Mouse (Mus musculus): Measurements from ENCODE around the gene Rcbtb1. TPM values are rescaled to one million over a fixed set of nuclear protein-coding genes. Genes with fewer than 3 reads are reported as not detected.
"Not testable (repeated sequence)": the region's sequence is repeated elsewhere in the genome, so short reads cannot be mapped to it uniquely, and the experiment has no call there.

The Rcbtb1 gene
- total and polyA plus RNA-seq, 3 experiments, result 1.8 to 12.0 (median 9.4) TPM

DNA sequence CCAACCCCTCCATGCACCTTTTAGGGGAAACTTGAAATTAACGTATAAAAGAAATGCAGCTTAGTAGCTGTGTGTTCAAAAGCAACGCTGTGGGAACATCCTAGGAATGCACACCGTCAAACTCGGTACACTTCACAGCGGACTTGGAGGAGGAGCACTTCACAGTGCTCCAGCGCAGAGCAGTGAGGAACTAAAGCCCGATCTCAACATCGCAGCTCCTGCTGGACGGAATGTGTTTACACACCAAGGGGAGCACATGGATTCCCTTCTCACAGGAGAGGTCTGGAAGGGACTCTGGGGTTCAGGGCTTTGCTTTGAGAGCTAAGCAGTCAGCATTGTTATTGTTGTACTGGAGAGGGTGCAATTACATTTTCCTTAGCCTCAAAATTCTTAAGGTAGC is 32.6 kb downstream of the Rcbtb1 start:
- Histone ChIP-seq H3K4me3 (ENCODE audit: low read depth, low read length) (no peak overlapping the region), H3K9me3 (replicated peaks) (no peaks in the 10 kb centered on the region), H3K36me3 (replicated peaks) (peaks cover 11% of the 10 kb centered on the region), H3K4me1 (ENCODE audit: insufficient read depth, low read depth, low read length) (no peaks in the 10 kb centered on the region), H3K27me3 (ENCODE audit: insufficient read depth, low read length) (no peaks in the 10 kb centered on the region)
- no peak for ATAC-seq (ENCODE audit: extremely low read depth, insufficient number of reproducible peaks, low FRiP score, poor library complexity, severe bottlenecking)
- TF ChIP-seq TAL1 (conservative IDR thresholded peaks at IDR 0.05; ENCODE audit: low read depth, low read length), result no peak
- no peak for DNase-seq (ENCODE audit: low spot score)

DNA sequence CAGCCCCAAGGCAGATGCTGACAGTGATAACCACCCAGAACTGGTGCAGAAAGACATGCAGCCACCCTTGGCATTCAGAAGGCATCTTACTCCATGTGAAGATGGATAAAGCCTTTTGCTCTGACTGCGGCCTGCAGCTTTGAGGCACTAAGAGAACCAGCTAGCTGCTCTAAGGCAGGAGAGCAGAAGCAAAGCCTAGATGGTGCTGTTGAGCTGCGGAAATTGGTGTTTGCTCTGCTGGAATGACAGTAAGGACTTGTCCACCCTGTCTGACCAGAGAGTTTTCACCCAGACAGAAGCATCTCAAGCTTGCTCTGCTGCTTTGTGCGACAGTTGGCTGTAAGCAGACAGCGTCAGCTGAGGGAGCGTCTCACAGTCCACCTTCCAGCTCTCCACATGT is 49.3 kb downstream of the Rcbtb1 start:
- H3K27me3 ChIP-seq (ENCODE audit: insufficient read depth, low read length); H3K36me3 ChIP-seq (replicated peaks); DNase-seq (ENCODE audit: low spot score); H3K4me3 ChIP-seq (ENCODE audit: low read depth, low read length); H3K4me1 ChIP-seq (ENCODE audit: insufficient read depth, low read depth, low read length); ATAC-seq (ENCODE audit: extremely low read depth, insufficient number of reproducible peaks, low FRiP score, poor library complexity, severe bottlenecking); H3K9me3 ChIP-seq (replicated peaks): not testable (repeated sequence)

DNA sequence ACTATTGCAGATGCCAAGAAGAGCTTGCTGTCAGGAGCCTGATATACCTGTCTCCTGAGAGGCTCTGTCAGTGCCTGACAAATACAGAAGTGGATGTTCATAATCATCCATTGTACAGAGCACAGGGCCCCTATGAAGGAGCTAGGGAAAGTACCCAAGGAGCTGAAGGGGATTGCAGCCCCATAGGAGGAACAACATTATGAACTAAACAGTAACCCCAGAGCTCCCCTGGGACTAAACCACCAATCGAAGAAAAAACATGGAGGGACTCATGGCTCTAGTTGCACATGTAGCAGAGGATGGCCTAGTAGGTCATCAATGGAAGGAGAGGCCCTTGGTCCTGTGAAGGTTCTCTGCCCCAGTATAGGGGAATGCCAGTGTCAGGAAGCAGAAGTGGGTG is 54.9 kb downstream of the Rcbtb1 start:
- H3K36me3 ChIP-seq (replicated peaks); H3K27me3 ChIP-seq (ENCODE audit: insufficient read depth, low read length); H3K4me1 ChIP-seq (ENCODE audit: insufficient read depth, low read depth, low read length); DNase-seq (ENCODE audit: low spot score); ATAC-seq (ENCODE audit: extremely low read depth, insufficient number of reproducible peaks, low FRiP score, poor library complexity, severe bottlenecking); H3K4me3 ChIP-seq (ENCODE audit: low read depth, low read length); H3K9me3 ChIP-seq (replicated peaks): not testable (repeated sequence)

DNA sequence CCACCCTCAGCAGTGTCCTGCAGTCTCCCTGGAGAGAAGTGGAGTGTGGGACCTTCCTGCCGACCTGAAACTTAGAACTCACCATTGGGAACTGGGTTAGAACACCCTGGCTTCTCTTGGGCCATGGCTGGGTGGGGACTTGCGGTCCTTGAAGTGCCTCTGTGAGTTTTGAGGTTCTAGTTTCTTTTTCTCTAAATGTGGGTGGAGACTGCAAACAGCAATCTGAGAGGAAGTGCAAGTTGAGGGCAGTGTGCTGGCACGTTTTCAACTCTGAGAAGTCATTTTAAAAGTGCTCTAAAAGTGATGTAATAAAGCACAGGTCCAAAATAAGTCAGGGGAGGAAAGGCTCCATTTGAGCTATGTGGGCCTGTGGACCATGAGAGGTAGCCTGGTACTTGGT is 59.0 kb downstream of the Rcbtb1 start, which contains the start of gene Gm6904:
Gm6904 (minus strand) TSS at position 161 of the 400 bp plus-strand sequence.
- no peaks in the 10 kb centered on the region for H3K9me3 ChIP-seq (replicated peaks)
- no peak for TF ChIP-seq GATA2 (IDR thresholded peaks at IDR 0.05; ENCODE audit: borderline replicate concordance, low read depth, low read length)
- H3K4me3 ChIP-seq (ENCODE audit: low read depth, low read length), result no peak within 1 kb of the TSS
- no peaks in the 10 kb centered on the region for H3K36me3 ChIP-seq (replicated peaks)
- H3K27me3 ChIP-seq (ENCODE audit: insufficient read depth, low read length), result no peaks in the 10 kb centered on the region
- no peak for DNase-seq (ENCODE audit: low spot score)
- no peak for ATAC-seq (ENCODE audit: extremely low read depth, insufficient number of reproducible peaks, low FRiP score, poor library complexity, severe bottlenecking)
- no peaks in the 10 kb centered on the region for H3K4me1 ChIP-seq (ENCODE audit: insufficient read depth, low read depth, low read length)

DNA sequence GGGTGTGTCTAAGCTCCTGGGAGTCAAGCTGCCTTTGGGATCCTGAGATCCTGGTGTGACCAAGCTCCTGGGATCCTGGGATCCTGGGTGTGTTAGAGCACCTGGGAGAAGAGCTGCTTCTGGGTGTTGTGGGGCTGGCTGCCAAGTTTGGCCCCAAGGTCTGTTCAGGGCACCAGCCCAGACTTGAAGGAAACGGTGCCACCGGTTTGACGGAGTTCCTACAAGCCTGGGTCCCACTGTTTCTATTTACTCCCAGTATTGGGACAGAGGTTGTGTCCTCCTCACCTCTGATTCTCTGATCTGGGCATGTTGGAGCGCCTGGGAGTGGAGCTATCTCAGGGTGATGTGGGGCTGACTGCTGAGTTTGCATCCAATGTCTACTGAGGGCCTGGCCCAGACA is 74.0 kb downstream of the Rcbtb1 start:
- H3K27me3 ChIP-seq (ENCODE audit: insufficient read depth, low read length); H3K9me3 ChIP-seq (replicated peaks); H3K36me3 ChIP-seq (replicated peaks); DNase-seq (ENCODE audit: low spot score); ATAC-seq (ENCODE audit: extremely low read depth, insufficient number of reproducible peaks, low FRiP score, poor library complexity, severe bottlenecking); H3K4me3 ChIP-seq (ENCODE audit: low read depth, low read length); H3K4me1 ChIP-seq (ENCODE audit: insufficient read depth, low read depth, low read length): not testable (repeated sequence)

Other genes starting within 250 kb of the Rcbtb1 start
- gene 1700129C05Rik, start 58.3 kb upstream of the Rcbtb1 start, total RNA-seq (2014; fragmentation: Nextera tagmentation), result not detected in 2 replicates
- 0.22 TPM in 1 of 2 replicates, not detected in the other for gene 1700129C05Rik, start 58.3 kb upstream of the Rcbtb1 start, total RNA-seq (2017)
- gene 1700129C05Rik, start 58.3 kb upstream of the Rcbtb1 start, polyA plus RNA-seq (2012), result not detected in 2 replicates
- not detected in 2 replicates for gene Gm5142, start 22.5 kb upstream of the Rcbtb1 start, total RNA-seq (2014; fragmentation: Nextera tagmentation)
- gene Gm5142, start 22.5 kb upstream of the Rcbtb1 start, total RNA-seq (2017), result 0.22 TPM in 1 of 2 replicates, not detected in the other
- not detected in 2 replicates for gene Gm5142, start 22.5 kb upstream of the Rcbtb1 start, polyA plus RNA-seq (2012)
- gene Gm6904, start 59.0 kb downstream of the Rcbtb1 start, total RNA-seq (2014; fragmentation: Nextera tagmentation), result not detected in 2 replicates
- gene Gm6904, start 59.0 kb downstream of the Rcbtb1 start, total RNA-seq (2017), result not detected in 2 replicates
- gene Gm6904, start 59.0 kb downstream of the Rcbtb1 start, polyA plus RNA-seq (2012), result not detected in 2 replicates
- not detected in 2 replicates for gene Phf11a, start 96.3 kb downstream of the Rcbtb1 start, total RNA-seq (2014; fragmentation: Nextera tagmentation)
- gene Phf11a, start 96.3 kb downstream of the Rcbtb1 start, total RNA-seq (2017), result not detected in 2 replicates
- gene Phf11a, start 96.3 kb downstream of the Rcbtb1 start, polyA plus RNA-seq (2012), result not detected in 2 replicates
- not detected in 2 replicates for gene Phf11b, start 140.1 kb downstream of the Rcbtb1 start, total RNA-seq (2014; fragmentation: Nextera tagmentation)
- 0.17 TPM in 1 of 2 replicates, not detected in the other for gene Phf11b, start 140.1 kb downstream of the Rcbtb1 start, total RNA-seq (2017)
- gene Phf11b, start 140.1 kb downstream of the Rcbtb1 start, polyA plus RNA-seq (2012), result not detected in 2 replicates
- gene Phf11d, start 164.3 kb downstream of the Rcbtb1 start, total RNA-seq (2014; fragmentation: Nextera tagmentation), result 0.83 TPM in 1 of 2 replicates, not detected in the other
- gene Phf11d, start 164.3 kb downstream of the Rcbtb1 start, total RNA-seq (2017), result 0.12 and 0.22 TPM in 2 replicates
- gene Phf11d, start 164.3 kb downstream of the Rcbtb1 start, polyA plus RNA-seq (2012), result not detected in 2 replicates
- gene Phf11c, start 194.2 kb downstream of the Rcbtb1 start, total RNA-seq (2014; fragmentation: Nextera tagmentation), result 5.1 and 5.8 TPM in 2 replicates
- 1.4 and 1.7 TPM in 2 replicates for gene Phf11c, start 194.2 kb downstream of the Rcbtb1 start, total RNA-seq (2017)
- gene Phf11c, start 194.2 kb downstream of the Rcbtb1 start, polyA plus RNA-seq (2012), result 0.02 and 0.03 TPM in 2 replicates
- gene Setdb2, start 239.7 kb downstream of the Rcbtb1 start, total RNA-seq (2014; fragmentation: Nextera tagmentation), result 53.7 and 57.9 TPM in 2 replicates
- 29.9 and 31.5 TPM in 2 replicates for gene Setdb2, start 239.7 kb downstream of the Rcbtb1 start, total RNA-seq (2017)
- gene Setdb2, start 239.7 kb downstream of the Rcbtb1 start, polyA plus RNA-seq (2012), result 6.8 and 9.1 TPM in 2 replicates
- gene Cab39l, start 239.8 kb downstream of the Rcbtb1 start, total RNA-seq (2014; fragmentation: Nextera tagmentation), result 100 and 118 TPM in 2 replicates
- gene Cab39l, start 239.8 kb downstream of the Rcbtb1 start, total RNA-seq (2017), result 49.5 and 52.0 TPM in 2 replicates
- 2.2 and 2.3 TPM in 2 replicates for gene Cab39l, start 239.8 kb downstream of the Rcbtb1 start, polyA plus RNA-seq (2012)